Comparison of ENCODE assay signal across 8 mouse cellular contexts in genomic region chr11:79805981-79806415, GRCm38 (mm10).
A peak's percentile ranks its signal among the peaks of the same experiment; 100 is the strongest.
DNase-seq lines count a peak whose midpoint lies in the region; ATAC-seq and TF ChIP-seq lines count a peak whose summit lies in the region.

No protein-coding gene starts in this region.

- ATAC-seq in lung, embryonic 14.5 days (ENCODE audit: insufficient read depth), result peak; percentile 53
- no peak for ATAC-seq in inflammation-experienced regulatory T-cells, adult 6 months

- H3K4me2 ChIP-seq in lung, embryonic 14.5 days, result peak overlapping the region; percentile 27; the same call in 1 of the 2 replicates

- 23% methylated on average over 10 of the region's 10 CpGs for WGBS in lung, embryonic 14.5 days
- 78% methylated on average over 10 of the region's 10 CpGs for WGBS in lung, adult 2 months

- no peaks in the 10 kb centered on the region for H3K27me3 ChIP-seq in lung, embryonic 14.5 days (ENCODE audit: insufficient read depth, low read length)

- no peak for TF ChIP-seq CTCF in lung, embryonic 14.5 days (IDR thresholded peaks at IDR 0.05; ENCODE audit: low read depth)
- no peak for TF ChIP-seq CTCF in lung, adult 2 months (IDR thresholded peaks at IDR 0.05; ENCODE audit: insufficient read depth, low read length)

- no peak overlapping the region for H3K4me3 ChIP-seq in lung, embryonic 14.5 days (ENCODE audit: low read depth, low read length)
- no peak overlapping the region for H3K4me3 ChIP-seq in lung, adult 2 months (replicated peaks; ENCODE audit: extremely low read depth, low read depth, low read length)

- no peaks in the 10 kb centered on the region for H3K9me3 ChIP-seq in lung, embryonic 14.5 days (ENCODE audit: low read depth, low read length)

- DNase-seq in lung, embryonic 14.5 days, result peak; percentile 86
- DNase-seq in lung, adult 2 months, result no peak
- DNase-seq in heart, adult 18-20 months, result peak; percentile 49 to 50
- peak; percentile 27 for DNase-seq in kidney, adult 9 months
- DNase-seq in skeletal muscle tissue, adult 2 months (ENCODE audit: low read depth, low spot score), result peak; percentile 64
- DNase-seq in left cerebral cortex, adult 8-10 months (ENCODE audit: low spot score in 2 of 2), result no peak
- DNase-seq in layer of hippocampus, postnatal 10 days (ENCODE audit: low spot score in 2 of 2), result no peak

- H3K4me1 ChIP-seq in lung, embryonic 14.5 days (ENCODE audit: insufficient read depth), result peaks cover 33% of the 10 kb centered on the region
- peaks cover 5% of the 10 kb centered on the region for H3K4me1 ChIP-seq in lung, adult 2 months (ENCODE audit: control insufficient read depth, insufficient read depth, low read length)

- H3K36me3 ChIP-seq in lung, embryonic 14.5 days (ENCODE audit: insufficient read depth), result no peaks in the 10 kb centered on the region

- no peak for TF ChIP-seq POLR2A in lung, adult 2 months (IDR thresholded peaks at IDR 0.05; ENCODE audit: borderline replicate concordance, extremely low read depth, low read depth, low read length)

- H3K9ac ChIP-seq in lung, embryonic 14.5 days, result no peak overlapping the region

- H3K27ac ChIP-seq in lung, embryonic 14.5 days (ENCODE audit: low read depth), result peak overlapping the region; percentile 81

Comparison
In these comparisons a context has a peak if more than half of its experiments do, and no peak if none do; other contexts are left out.
1. DNase-seq: peak in lung, embryonic 14.5 days (single experiment), heart, adult 18-20 months (2 of 2), kidney, adult 9 months (single experiment) and skeletal muscle tissue, adult 2 months (single experiment); none in lung, adult 2 months (single experiment), left cerebral cortex, adult 8-10 months (0 of 2) and layer of hippocampus, postnatal 10 days (0 of 2).